Mouse (Mus musculus) embryo, embryonic 10.5 days (tissue): ENCODE measurements at regions not wholly inside any gene's neighbourhood (a gene's known extent, or its start where the extent isn't known, plus 50 kb on each side); places are given as distances from the start of the nearest gene placed in this dataset.
A peak's percentile ranks its signal among the peaks of the same experiment; 100 is the strongest.

Source experiments
- DNase-seq: peaks from one replicate; pipeline ENCODE4 v3.0.0-alpha.2; 2015; ENCODE audit warnings: low spot score

GRCm38 (mm10) chr10:37716946-37717345, 578.2 kb upstream of the Marcks start:
- DNase-seq, result no peak

- DNase-seq, result no peak
These were observed 572.7 kb upstream of the Marcks start for GRCm38 (mm10) chr10:37711459-37711858.

DNA sequence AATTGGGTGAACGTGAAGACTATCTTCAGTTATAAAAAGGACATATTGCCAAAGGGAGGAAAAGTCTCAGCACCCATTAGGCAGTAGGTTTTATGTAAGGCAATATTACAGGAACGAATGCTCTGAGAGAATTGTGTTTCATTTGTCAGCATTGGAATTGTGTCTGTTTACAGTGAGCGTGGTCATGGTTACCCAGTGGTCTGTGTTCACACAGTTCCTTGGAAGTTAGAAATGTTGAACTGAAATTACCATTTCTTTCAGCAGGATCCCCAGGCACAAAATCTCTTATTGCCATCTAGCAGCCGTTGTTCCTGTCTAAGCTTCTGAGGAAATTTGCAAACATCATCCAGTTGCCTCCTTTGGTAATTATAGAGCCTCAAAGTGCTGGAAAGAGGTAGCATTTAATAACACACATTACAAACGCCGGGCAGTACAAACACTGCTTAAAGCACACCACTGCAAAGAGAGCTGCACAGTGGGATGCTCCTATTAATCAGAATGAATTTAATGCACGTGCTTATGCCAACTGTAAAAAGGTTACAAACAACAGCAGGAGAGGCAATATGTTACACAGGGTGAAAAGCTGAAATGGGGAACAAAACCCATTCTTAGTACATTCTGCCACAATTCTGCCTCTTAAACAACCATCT, 555.4 kb upstream of the Marcks start:
- no peak for DNase-seq

GRCm38 (mm10) chr10:37692851-37693250, 554.1 kb upstream of the Marcks start:
- DNase-seq, result no peak

DNA sequence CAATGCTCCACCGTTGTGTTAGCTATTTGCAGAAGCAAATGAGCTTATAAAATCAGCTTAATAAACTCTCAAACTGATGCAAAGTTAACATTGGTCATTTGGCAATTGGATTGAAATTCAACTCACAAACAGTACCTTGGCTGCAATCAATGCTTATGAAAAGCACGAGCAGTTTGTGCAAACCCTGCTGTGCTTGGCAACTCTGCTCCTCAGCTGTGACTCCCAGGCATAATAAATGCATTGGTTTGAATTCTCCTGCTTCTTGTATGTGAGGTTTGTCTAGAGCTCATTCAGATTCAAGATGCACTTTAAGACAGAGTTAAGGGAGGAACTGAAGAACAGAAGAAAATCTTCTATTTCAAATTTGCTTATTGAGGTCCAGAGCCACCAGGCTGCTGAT, 553.2 kb upstream of the Marcks start:
- no peak for DNase-seq

- peak; percentile 28 for DNase-seq
These were observed 544.4 kb upstream of the Marcks start for GRCm38 (mm10) chr10:37683101-37683500.

- no peak for DNase-seq
These were observed 541.9 kb upstream of the Marcks start for GRCm38 (mm10) chr10:37680601-37681000.

GRCm38 (mm10) chr10:37677826-37678225, 539.1 kb upstream of the Marcks start:
- DNase-seq, result no peak

DNA sequence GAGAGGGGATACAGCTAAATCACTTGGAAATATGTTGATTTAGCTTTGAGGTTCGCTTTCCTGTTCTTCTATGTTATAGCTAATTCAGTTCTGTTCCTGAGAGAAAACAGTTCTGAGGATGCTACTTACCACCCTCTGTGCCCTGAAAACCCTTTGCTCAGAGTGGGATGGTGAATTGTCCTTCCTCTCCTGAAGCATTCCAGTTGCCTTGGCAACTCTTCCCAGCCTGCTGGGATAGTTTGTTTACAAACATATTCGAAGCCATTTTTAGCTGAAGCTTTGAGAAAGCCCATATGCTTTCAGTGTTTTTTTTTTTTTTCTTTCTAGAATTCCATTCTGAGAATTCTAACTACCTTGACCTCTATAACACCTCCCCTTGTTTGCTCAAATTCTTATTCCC, 530.1 kb upstream of the Marcks start:
- DNase-seq, result no peak

DNA sequence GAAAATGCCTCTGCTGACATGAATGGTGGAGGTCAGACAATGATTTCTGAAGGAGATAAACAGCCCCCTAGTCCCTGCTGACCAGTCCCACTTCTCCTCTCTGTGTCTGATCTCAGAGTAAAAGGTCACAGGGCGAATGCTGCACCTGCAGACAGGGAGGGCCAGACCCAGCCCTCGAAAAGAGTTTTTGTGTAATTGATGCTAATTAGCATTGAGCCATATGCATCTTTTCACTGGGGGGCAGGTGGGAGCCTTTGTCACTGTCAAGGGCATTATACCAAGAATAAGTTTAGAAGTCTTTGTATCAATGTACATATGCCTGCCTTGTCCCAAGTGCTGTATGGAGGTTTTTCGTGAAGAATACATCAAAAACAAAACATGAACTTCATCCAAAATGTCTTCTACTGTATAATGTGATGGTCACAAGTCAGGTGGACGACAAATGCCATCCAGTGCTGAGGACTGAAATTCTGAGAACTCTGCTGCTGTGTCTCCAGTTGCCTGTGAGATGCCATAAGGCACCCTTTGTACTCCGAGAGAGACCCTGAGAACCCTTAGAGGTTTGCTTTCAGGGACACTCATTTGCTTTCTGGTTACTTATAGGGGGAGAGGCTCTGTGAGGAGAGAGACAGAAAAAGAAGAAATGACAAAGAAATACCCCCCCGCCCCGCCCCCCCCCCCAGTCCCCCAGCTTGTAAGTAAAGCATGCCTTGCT, 528.5 kb upstream of the Marcks start:
- peak; percentile 70 for DNase-seq

- DNase-seq, result peak; percentile 41
These were observed 527.8 kb upstream of the Marcks start for GRCm38 (mm10) chr10:37666535-37666934.

DNA sequence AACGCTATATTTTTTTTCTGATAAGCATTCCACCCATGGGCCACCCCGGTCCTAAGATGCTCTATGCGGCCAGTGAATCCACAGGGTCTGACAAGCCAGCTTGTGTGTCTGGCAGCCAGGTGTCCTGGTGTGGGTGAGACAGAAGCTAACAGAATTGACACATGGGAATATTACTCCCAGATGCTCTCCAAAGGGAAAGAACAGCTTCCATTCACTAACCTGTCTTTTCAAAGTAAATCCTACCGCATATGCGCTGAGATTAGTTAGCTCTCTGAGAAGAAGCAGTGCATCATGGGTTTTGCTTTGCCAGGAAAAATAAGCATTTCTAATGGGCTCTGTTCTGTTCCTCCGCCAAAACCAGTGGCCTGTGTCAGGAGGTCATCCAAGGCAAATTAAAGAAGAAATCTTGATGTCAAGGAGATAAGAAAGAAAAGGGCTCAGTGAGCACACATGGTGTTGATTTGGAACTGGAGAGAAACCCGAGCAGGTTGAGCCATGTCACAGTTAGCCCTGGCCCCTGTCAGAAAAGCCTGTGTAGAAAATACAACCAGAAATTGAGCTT, 498.4 kb upstream of the Marcks start:
- DNase-seq, result peak; percentile 86

DNA sequence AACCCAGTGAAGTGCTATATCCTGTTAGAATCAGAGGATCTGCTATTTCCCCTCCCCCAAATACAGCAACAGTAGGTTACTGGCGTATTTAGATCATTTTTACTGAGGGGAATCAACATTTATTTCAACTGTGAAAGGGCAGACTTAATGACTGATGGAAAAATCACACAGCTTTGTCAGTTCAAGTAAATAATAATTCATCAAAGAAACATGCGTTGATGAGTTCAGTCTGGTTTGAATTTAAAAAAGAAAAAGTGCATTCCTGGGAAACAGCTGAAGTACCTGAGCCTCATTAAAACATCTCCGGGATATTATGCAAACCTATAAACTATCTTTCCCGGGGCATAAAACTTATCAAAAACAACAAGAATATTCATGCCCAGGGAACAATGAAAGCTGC, 497.7 kb upstream of the Marcks start:
- peak; percentile 36 for DNase-seq

- DNase-seq, result no peak
These were observed 491.7 kb upstream of the Marcks start for GRCm38 (mm10) chr10:37630403-37630802.

GRCm38 (mm10) chr10:37627900-37628299, 489.2 kb upstream of the Marcks start:
- no peak for DNase-seq

DNA sequence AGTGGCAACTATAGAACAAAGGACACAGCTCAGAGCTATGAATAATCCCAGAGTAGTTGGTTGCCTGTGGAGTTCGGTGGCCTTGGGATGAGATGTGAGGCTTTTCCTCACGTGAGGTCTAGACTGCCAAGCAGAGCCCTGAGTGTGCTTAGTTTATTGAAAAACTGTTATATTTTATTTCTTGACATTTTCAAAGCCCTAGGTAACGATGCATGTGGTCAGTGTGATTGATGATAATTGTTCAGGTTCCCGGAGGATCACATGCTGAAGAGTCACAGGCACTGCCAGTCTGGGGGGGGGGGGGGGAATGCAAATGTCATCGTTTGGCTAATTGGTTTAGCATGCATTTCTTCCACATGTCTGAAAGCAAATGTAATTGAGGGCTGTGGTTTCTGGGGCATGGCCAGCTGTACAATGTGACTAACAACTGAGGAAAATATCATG, 488.1 kb upstream of the Marcks start:
- DNase-seq, result no peak

GRCm38 (mm10) chr10:37625972-37626757, 487.4 kb upstream of the Marcks start:
- no peak for DNase-seq

DNA sequence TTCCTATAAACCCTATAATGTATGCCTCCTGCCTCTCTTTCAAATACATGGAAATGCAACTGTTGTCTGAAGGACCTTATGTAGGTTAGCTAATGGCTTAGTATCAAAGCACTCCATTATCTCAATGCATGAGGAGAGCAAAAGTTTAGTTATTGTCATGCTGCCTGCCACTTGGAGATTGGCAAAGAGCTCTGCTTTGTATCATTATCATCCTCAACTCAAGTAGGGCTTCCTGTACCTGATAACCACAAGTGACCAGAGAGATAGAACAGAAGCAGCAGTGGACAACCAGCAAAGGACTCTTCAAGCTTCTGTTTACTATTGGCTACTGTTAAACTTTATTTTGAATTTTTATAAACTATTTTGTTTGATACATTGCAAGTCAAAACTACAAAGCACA, 484.3 kb upstream of the Marcks start:
- no peak for DNase-seq

- no peak for DNase-seq
These were observed 479.9 kb upstream of the Marcks start for GRCm38 (mm10) chr10:37618606-37619005.

DNA sequence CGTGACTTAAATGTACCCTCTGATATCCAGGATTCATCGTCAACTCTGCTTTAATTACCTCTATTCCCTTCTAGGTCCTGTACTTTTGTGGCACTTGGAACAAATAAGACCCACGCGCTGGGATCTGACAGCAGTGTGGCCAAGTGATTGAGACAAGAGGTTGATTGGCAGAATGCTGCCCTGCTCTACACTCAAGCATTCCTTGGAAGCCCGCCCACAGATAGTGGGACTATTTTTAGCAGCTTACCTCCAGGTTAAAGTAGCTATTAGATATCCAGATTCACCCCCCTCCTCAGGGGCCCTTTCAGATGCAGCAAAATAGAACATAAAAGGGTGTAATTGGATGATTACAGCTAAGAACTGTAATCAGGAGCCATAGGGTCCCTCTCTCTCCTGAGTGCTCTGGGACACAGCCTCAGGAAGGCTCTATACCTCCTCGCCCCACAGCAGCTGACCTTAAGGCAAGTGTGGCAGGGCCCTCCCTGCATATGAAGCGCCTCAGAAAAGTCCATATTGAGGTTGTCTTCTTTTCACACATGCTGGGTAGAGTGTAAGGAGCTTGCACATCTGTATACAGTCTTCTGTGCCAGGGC, 479.1 kb upstream of the Marcks start:
- no peak for DNase-seq

DNA sequence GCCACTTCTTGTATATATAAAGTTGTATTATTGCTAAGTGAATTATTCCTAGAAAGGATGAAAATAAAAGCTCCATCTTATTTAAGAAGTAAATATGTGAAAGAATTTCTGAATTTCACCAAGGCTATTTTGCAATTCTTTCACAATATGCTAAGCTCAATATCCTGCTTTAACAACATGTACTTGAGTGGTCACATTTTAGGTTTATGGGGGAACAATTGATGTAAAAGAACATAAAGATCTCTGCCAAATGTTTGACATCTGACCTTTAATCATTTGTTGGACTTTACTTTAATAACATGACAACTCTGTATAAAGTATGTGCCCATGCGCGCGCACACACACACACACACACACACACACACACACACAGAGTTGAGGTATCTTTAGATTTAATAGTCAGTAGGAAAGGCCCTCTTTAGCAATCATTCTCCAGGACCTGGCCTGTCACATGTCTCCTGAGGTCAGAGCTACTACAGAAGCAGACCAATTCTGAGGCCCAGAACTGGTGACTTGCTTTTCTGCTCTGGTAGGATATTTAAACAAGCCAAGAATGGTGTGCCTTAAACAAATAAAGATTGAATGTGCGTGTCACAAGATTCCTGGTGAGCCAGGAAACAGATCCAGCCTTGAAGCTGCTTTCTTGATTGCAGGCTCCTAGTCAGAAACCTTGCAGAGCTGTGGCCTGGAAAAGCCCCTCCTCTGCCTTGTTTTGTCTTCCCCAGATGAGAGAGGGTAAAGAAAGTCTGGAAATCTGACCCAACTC, 477.4 kb upstream of the Marcks start:
- peak; percentile 75 for DNase-seq
